Mouse (Mus musculus): ENCODE data around the gene Il17rb. TPM values are rescaled to one million over a fixed set of nuclear protein-coding genes. Genes with fewer than 3 reads are reported as not detected.

The Il17rb gene
- polyA plus RNA-seq (2012; rRNA removed), result 0.38 and 0.91 TPM in 2 replicates

- DNase-seq (ENCODE audit: low spot score), result peak; percentile 46
Observed at GRCm38 (mm10) chr14:30008733-30009575, at the start of gene Il17rb, which contains the start of gene Chdh. TSS of gene Il17rb (minus strand) at chr14:30008896. TSS of gene Chdh (plus strand) at chr14:30009023.

- no peak for DNase-seq (ENCODE audit: low spot score)
Observed at GRCm38 (mm10) chr14:30056031-30056766, 47.5 kb upstream of the Il17rb start.

GRCm38 (mm10) chr14:30054922-30055321, 46.2 kb upstream of the Il17rb start:
- DNase-seq (ENCODE audit: low spot score), result no peak

DNA sequence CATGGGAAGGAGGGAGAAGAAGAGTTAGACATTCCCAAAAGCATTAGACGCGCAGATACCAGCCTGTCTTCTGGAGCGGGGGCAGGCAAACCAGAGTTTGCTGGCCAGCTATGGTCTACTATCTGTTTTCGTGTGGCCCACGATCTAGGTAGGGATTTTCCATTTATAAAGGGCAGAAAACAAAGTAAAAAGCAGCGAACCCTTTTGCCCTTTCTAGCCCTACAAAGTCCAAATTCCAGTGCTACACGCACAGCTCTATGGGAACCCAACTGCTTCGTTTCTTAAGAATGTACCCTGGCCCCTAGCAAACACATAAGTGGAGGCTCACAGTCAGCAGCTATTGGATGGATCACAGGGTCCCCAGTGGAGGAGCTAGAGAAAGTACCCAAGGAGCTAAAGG, 41.6 kb upstream of the Il17rb start:
- DNase-seq (ENCODE audit: low spot score), result no peak

- no peak for DNase-seq (ENCODE audit: low spot score)
Observed at GRCm38 (mm10) chr14:30048049-30048448, 39.4 kb upstream of the Il17rb start.

- no peak for DNase-seq (ENCODE audit: low spot score)
Observed at GRCm38 (mm10) chr14:30046976-30047375, 38.3 kb upstream of the Il17rb start.

- DNase-seq (ENCODE audit: low spot score), result no peak
Observed at GRCm38 (mm10) chr14:30045704-30046220, 37.1 kb upstream of the Il17rb start.

DNA sequence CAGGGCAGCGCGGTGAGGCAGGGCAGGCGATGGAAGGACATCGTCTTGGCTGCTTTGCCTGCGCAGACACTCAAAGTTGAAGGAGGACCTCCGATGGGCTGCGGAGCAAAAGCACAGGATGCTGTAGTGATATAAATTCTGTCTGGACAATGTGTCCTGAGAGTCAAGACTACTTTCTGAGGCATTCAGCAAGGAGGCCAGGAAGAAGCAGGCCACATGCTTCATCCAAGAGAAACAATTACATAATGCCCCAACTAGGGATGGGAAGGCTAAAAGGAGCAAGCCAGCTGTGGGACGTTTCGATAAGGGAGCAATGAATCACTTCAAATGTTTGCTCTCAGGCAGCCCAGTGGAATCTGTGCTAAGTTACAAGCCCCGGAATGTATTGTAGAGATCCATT, 36.5 kb upstream of the Il17rb start:
- no peak for DNase-seq (ENCODE audit: low spot score)

DNA sequence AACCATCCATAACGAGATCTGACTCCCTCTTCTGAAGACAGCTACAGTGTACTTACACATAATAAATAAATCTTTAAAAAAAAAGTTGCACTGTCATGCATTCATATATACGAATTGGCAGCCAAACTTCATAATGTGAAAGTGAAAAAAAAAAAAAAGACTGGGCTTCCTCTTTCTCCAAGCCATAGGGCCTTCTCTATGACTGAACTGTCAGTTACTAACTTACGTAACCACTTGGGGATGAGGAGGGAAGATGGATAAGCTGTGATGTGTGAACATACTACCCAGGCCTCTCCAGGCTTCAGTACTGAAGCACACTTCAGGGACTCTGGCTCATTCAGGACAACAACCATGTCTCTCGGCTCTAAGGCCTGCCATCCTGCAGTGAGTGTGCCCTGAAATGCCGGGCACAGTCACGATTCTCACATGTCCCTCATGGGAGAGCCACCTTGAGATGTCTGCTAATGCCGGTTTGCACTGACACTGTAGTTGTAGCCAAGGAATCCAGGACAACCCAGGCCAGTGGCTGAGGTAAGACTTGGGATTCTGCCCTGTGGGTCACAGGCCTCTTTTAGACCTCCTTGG, 34.8 kb upstream of the Il17rb start:
- DNase-seq (ENCODE audit: low spot score), result no peak

DNA sequence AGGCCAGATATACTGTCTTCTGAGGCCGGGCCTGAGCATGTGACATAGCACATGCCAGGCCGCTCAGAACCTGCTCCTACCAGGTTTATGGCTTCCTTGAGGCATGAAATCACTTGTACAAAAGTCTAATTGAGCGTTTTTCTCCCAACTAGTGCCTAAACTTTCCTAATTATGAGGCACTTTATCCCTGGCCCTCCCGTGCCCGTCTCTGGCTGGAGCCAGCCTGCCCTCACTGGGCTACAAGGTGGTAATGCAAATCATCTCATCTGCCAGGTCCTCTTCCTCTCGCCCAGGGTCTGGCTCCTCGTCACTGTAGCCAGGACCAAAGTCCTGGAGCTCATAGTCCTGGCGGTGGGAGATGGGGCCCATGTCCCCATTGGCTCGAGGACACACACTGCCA, 33.1 kb upstream of the Il17rb start:
- DNase-seq (ENCODE audit: low spot score), result no peak

DNA sequence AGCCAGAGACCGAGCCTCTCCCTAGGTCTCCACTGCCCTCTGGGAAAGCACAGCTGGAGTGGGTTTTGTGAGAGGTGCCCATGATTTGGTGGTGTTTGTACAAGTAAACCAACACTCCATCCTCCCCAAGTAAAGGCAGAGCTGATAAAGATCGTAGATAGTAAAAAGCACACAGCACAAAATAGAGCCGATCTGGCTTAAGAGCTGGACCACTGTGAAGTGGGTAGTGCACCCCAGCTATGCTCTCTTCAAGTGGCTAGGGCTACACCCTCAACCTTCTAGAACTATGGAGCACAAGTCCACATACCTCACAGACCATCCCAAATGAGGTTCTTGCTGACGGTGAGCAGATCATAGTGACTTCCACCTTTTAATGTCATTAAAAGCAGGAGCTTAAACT, 30.7 kb upstream of the Il17rb start:
- DNase-seq (ENCODE audit: low spot score), result no peak

GRCm38 (mm10) chr14:30038431-30038830, 29.7 kb upstream of the Il17rb start:
- DNase-seq (ENCODE audit: low spot score), result no peak

- DNase-seq (ENCODE audit: low spot score), result no peak
Observed at GRCm38 (mm10) chr14:30033405-30033804, 24.7 kb upstream of the Il17rb start.

DNA sequence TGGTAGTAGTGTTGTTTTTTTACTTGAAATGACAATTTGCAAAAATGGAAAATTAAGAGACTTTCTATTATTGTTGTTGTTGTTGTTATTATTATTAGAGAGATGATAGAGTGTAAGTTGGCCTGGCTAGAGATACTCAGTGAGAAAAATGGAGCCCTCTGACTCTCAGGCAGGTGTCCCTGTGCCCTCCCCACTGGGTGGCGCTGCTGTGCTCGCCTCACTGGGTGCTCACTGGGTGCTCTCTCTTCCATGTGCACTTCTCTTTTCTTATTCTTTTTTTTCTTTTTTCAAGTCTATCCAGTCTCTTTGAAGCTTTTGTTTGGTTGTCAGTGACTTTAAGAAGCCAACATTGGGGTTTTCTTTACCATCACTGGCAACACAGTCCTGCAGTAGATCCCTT, 18.7 kb upstream of the Il17rb start:
- no peak for DNase-seq (ENCODE audit: low spot score)

DNA sequence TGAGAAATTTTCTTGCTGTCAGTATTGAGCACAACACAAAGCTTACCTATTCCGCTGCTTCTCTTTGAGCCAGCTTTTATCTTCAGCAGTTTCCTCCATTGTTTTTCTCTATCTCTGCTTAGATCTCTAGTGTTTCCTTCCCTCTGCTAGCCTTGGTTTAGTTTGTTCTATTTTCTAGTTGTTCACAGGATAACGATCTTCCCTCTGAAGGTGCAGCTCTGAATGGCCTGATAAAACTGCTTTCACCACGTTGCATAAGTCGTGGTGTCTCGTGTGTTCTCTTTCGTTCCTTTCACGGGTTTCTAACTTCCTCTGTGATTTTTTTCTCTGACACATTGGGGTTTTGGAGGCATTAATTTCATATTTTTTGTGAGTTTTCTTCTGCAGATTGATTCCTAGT, 15.7 kb upstream of the Il17rb start:
- DNase-seq (ENCODE audit: low spot score), result no peak

- DNase-seq (ENCODE audit: low spot score), result no peak
Observed at GRCm38 (mm10) chr14:30022471-30022870, 13.8 kb upstream of the Il17rb start.

DNA sequence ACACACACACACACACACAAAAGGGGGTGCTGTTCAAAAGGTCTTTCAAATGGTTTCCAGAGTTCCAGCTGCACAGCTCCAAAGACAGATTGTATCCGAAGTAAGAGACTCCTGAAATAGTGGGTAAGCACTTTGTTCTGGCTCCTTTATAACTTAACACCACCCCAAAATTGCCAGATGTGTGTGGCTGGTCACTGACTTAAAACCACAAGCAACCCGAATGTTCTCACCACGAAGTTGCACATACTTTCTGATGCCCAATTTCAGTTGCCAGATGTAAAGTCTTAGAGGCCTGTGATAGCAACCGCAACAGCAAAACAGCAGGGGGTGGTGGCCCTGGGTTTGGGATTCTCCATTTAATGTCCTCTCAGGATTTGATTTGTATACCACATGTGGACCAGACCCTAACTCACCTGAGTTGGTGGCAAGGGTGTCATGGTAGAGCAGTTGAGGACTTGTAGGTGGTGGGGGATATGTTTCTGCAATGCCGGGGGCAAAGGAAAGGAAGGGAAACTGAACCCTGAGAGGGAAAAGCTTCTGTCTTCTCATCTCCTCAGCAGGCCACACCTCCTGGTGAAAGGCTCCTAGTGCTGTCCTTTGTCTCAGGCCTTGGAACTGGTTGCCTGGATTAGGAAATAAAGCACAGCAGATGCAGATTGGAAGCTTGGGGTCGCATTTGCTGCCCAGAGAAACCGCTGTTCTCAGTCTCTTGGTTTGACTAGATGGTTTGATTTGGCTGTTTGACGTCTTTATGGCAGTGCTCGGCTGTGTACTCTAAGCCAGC, 11.3 kb upstream of the Il17rb start:
- DNase-seq (ENCODE audit: low spot score), result no peak

- DNase-seq (ENCODE audit: low spot score), result no peak
Observed at GRCm38 (mm10) chr14:30019375-30019774, 10.7 kb upstream of the Il17rb start.

- no peak for DNase-seq (ENCODE audit: low spot score)
Observed at GRCm38 (mm10) chr14:30018846-30019245, 10.2 kb upstream of the Il17rb start.

- DNase-seq (ENCODE audit: low spot score), result no peak
Observed at GRCm38 (mm10) chr14:30018463-30018801, 9.7 kb upstream of the Il17rb start.

DNA sequence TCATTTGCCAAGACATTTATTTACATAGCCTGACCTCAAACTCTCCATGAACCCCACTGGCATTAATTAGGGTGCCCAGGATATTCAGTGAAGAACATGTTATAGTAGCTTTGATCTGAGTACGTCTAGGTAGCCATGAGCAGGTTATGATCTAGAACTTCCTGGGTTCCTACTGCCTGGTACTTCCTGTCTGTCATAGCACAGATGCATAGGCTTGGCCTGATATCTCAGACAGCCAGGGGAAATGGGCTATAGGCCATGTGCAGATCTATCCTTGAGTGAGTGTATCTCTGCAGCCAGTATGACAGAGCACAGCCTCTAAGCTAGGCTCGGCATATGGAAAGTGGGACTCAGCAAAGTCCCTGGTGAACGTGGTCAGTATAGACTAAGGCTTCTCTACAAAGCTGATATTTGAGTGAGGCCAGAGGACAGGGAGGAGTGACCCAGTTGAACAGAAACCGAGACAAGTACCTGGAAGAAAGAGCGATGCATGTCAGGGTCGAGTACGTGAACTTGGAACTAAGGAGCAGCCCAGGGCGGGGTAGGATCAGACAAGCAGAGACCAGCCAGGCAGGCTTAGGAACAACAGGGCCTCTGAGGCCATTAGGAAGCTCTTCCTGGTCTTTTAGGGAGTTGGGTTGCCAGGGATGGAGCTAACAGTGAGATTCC, 9.2 kb upstream of the Il17rb start:
- no peak for DNase-seq (ENCODE audit: low spot score)

Measured in urinary bladder, adult 2 months (tissue).